Mouse (Mus musculus) heart, postnatal 0 days (tissue): ENCODE results near the gene Csrnp1.

Source experiments
- CTCF ChIP-seq: IDR thresholded peaks from 2 replicates; pipeline ENCODE4 v1.5.1; 2016; ENCODE audit warnings: antibody characterized with exemption, control low read depth, low read depth
- EP300 ChIP-seq: IDR thresholded peaks from 2 replicates; pipeline ENCODE4 v1.6.1; 2016; ENCODE audit warnings: antibody characterized with exemption, low read depth

DNA sequence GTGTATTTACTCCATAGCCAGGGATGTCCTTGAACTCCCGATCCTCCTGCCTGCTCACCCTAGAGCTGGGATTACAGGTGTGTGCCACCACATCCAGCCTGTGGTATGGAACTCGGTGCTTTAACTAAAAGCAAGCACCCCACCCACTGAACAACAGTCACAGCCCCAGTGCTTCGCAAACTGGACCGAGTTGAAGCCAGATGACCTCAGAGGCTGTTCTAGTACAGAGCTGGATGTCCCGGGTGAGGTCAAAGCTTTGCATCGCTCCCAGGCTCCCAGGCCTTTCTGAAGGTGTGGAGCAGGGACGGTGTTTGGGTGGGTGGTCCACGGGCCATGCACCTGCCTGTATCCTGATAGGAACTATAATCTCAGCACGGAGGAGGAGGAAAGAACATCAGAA, 33.1 kb downstream of the Csrnp1 start:
- TF ChIP-seq CTCF: no peak
- no peak for TF ChIP-seq EP300
